Mouse (Mus musculus): ENCODE data around the gene Uchl3. TPM values are rescaled to one million over a fixed set of nuclear protein-coding genes. Genes with fewer than 3 reads are reported as not detected.

The Uchl3 gene
- total RNA-seq (2022) = 10 to 100 TPM; 28.1 to 41.6 (median 34.7) TPM

DNA sequence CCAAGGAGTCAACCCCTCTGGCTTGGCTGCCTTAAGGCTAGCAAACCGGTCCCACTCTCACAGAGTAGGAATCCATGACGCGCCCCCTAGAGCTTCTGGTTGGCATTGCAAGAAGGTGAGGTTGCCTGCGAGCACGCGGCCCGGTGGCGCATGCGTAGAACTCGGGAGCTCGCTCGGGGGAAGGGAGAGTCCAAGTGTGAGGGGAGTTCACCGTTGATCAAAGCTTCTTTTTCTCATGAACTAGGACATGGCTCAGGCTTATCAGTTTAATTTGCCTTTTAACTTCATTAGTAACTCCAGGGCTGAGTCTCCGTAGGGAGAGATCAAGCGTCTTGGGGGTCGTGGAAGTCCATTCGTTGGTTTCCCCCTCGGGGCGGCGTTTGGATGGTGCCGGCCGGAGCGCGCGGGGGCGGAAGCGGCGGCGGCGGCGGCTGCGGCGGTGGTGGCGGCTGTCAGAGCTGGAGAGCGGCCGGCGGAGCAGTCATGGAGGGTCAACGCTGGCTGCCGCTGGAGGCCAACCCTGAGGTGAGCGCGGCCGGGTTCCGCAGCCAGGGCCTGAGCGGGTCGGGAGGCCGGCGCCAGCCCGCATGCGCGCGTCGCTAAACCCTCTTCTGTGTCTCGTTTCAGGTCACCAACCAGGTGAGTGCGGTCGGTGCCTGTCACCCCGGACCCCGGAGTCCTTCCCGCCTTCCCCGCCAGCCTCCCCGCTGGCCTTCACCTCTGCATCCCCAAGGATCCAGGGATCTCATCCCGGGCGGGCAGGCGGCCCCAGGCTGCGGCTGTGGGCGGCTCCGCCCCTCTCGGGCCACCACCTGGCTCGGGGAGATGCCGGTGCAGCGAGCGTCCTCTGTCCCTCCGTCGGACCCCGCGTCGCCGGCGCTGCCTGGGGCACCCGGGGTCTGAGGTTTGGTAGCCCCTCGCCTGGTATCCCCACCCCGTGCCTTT, at the start of gene Uchl3:
TSS of gene Uchl3 (plus strand) at position 387 of the 945 bp plus-strand sequence.
- peak; percentile 92 for DNase-seq

DNA sequence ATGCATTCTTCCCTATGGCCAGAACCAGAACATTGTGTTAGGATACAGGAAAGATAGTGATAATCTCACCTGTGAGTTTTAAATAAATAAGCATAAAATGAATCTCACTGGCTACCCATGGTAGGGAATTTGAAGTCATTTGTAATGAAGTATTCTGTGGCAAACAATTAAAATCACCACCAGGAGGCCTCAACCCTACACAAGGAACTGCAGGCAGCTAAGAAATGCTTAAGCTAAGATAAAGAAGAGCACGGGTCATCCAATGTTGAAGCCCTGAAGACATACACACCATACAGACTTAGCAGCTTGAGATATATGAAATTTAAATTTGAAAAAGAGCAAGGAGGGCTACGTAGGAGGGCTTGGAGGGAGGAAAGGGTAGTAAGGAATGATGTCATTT, 47.9 kb upstream of the Uchl3 start:
- DNase-seq = no peak

DNA sequence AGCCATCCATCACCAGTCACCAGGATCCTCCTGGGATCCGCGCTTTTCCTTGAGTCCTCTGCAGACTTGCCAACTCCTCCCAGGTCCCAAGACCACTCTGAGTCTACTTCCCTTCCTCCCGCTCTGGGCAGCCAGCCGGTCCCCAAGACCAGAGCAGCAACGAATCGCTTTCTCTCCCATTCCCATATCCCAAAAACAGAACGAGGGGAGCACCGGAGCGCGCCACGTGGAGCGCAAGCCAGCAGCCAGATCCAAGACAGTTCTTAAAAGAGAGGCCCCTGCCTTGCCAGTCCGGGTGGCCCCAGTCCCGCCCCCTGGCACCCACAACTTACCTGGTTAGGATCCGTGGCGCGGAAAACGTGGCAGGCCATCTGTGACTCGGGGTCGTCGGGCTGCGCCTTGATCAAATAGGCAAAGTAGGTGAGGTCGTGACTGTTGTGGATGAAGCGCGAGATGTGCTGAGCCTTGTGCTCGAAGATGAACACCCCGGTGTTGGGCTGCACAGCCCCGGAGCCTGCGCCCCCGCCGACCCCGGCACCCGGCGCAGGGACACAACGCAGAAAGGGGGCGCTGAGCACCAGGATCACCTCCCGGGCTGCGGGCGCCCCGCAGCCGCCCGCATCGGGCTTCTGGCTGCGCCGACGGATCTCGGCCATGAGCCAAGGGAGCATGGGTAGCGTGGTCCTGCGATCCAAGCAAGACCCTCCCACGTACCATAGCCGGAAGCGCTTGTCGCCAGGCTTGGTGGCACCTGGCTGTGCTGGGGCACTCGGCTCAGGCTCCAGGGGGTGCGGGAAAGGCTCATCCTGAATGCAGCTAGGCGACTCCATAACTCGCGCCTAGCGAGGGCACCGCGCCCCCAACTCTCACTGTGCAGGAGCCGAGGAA, 45.9 kb upstream of the Uchl3 start:
- no peak for DNase-seq

DNA sequence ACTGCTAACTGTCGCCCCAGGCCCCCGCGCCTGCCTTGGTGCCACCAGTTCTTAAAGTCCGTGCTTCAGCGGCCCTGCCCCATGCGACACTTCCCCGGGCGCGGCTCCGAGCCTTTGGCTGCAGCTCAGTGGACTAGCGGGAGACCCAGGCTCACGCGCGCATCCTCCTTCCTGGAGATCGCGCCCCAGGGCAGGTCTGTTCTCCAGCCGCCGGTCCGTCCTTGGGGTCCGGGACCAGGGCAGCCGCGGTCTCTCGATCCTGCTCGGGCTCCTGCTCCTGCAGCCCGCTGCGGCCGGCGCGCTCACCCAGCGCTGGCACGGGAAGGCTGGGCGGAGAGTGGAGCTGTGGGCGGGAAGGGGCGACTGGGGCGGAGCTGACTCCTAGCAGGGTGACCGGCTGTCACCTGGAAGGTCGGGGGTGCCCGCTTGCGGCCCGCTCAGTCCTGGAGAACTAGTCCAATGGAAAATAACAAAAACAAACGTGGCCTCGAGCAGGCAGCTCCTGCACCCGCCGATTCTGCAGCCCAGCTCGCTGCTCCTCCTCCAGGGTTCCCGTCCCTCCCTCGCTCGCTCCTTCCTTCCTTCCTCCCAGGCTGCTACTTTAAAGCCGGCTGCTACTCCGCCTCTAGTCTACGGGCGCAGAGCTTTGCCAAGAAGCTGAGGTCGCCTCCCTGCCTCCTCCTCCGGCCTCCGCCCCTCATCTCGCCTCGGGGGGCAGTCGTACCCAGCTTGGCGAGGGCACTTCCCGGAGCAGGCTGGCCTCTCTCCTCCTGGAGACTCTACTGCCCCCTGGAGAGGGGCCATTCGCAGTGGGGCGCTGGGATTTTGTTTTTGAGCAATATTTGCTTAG, 45.0 kb upstream of the Uchl3 start, which contains the start of gene Tbc1d4:
TSS of gene Tbc1d4 (minus strand) at position 673 of the 850 bp plus-strand sequence.
- DNase-seq = peak; percentile 87

DNA sequence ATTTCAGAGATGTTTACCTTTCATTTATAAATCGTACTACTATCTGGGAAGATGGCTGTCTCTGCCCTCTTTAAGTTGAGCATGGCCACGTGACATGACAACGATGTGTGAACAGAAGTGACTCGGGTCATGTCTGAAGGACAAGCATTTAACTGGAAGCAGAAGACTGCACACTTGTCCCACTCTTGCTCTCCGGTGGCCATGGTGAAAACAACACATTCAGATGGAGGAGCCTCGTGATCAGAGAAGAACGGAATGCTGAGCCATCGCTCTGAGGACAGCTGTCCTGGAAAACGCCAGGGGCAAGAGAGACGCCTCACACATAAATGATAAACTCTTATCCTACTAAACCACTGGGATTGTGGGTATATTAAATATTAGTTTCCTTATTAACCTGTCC, 43.1 kb upstream of the Uchl3 start:
- DNase-seq = no peak

DNA sequence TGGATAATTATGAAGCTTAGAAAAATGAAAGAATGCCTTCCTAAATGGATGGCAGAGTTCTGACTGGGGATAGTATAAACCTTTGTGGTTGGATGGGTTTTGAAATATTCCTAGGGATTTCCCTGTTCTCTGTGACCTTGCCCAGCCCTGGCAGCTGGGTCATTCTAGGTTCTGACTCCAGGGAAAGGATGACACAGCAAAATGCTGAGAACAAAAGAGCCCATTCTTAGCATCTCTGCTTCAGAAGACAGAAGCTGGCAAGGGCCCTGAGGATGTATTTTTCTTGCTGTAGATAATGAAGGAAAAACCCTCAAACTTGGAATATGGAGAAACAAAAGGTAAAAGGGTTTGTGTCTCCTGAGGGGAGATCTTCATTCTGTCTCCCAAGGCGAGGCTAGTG, 40.6 kb upstream of the Uchl3 start:
- DNase-seq = no peak

DNA sequence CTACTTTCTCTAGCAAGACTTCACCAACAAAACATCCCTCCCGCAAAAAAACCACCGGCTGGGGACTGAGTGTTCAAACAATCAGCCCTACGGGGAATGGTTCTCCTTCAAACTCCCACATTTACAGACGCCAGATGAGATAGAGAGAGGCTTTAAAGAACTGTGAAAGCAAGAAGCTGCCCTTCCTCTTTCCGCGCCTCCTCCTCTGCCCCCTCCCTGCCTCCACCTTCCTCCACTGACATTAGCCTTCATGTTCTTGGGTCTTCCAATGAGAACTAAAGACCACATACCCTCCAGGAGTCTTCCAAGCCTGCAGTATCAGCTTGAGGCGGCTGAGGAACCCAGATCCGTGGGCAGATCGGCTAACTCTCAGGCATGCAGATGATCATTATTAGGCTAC, 37.6 kb upstream of the Uchl3 start:
- DNase-seq = no peak

DNA sequence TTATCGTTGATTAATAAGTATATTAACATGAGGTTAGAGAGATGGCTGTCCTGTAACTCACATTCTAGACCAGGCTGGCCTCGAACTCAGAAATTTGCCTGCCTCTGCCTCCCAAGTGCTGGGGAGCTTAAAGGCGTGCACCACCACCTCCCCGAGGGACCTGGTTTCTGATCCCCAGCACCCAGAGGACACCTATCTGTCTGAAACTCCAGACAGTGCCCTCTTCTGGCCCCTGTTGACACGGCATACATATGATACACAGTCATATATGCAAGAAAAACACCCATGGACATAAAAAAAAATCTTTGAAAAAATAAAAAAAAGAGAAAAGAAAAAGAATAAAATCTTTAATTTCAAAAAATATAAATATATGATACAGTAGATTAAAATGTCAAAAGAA, 36.1 kb upstream of the Uchl3 start:
- DNase-seq = no peak

DNA sequence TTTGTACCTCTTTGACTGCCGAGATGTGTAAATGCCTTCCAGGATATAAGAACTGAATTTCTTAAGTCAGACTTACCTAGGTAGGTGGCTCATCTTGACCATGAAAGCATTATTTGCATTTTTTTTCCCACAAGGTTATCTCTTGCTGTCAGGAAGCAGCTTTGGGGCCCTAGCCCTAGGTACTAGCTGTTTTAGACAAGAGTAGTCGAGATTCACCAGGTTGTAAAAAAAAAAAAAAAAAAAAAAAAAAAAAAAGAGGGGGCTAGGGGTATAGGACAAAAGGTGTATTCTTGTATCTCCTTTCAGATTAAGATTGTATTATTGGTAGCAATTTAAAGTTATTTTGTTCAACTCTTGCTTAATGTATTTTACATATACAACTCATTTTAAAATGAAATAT, 23.2 kb upstream of the Uchl3 start:
- DNase-seq = no peak

DNA sequence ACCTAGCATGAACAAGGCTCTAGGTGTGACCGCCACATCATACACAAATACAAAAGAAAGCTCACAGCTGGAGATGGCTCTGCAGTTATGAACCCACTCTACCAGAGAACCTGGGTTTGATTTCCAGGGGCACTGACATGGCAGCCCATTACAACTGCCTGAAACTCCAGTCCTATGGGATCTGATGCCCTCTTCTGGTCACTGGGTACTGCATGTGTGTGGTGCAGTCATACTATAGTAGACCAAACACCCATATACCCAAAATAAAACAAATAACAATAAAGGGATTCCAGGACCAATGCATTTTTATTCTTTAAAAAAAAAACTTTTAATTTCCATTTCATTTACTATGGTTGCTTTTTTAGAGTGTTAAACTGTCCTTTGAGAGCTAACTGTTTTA, 18.0 kb upstream of the Uchl3 start:
- no peak for DNase-seq

DNA sequence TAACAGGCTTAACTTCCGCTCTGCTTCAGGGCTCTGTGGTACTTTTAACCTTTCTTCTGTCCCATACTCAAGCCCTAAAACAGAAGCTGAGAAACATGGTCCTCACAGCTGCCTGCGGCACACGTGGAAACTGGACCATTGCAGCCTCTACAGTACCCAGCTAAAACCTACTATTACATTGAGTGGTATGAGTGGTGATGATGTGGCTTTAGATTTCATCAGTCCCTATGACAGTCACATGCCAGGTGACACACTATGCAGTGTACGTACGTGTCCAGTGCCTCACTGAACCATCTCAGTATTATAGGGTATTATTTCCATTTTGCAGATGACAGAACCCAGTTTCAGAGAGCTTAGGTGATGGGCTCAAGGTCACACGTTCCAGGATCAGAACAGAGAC, 16.4 kb upstream of the Uchl3 start:
- no peak for DNase-seq

DNA sequence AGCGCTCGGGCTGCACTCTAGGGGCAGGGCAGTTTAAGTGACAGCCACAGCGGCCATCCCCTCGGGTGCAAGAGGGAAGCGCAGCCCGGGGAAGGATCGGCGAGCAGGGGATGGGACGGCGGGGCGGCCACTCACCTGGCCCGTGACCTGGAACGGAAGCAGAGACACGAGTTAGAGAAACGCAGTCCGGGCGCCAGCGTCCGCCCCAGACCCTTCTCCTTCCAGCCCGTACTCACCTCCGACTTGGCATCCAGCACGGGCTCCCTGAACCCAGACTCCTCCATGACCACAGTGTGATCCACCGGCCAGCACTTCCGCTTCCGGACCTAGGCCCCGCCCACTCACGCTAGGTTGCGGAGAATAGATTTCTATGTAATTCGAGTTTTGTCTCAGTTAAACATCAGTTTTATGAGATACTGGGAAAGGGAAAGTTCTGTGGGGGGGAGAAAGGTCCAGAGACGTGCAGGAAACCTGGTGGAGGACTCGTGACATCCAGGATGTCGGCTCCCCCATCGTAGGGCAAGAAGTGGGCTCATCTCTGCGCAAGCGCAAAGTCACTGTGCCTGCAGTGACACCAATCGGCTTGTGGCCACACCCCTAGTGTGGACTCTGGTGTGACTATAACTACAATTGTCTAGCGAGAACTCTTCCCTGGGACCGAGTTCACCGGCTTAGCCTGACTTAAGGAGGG, 13.5 kb upstream of the Uchl3 start, which contains the start of gene Commd6:
TSS of gene Commd6 (minus strand) at position 534 of the 691 bp plus-strand sequence.
- peak; percentile 92 for DNase-seq

DNA sequence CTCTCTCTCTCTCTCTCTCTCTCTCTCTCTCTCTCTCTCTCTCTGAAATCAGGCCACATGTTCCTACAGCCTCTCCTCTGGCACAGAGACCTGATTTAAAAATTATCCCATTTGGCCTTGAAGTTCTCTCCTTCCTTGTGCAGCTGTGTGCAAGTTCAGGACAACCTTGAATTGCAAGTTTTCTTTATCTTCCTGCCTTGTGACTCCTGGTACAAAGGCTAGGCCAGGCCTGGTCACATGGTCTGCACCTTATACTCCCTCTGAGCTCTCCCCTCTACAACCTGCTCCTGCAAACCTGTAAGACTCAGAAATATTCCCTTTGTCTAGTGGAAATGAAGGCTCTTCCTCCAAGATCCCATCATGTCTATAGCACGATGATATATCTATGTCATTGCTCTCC, 8.8 kb upstream of the Uchl3 start:
- DNase-seq = no peak

DNA sequence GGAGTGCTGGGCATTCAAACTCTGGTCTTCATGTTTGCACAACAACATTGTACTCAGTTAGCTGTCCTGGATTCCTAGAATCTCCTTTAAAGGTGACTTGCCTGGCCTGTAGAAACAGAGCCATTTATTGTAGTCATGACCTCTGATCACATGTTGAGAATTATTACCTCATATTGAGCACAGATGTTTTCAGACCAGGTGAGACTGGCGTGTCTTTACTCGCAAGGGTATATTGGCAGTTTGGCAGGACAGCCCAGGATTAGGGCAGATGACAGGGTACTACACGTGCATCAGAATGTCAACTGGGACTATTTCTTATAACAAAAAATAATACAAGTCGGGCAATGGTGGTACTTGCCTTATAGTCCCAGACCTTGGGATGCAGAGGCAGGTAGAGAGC, 3.2 kb upstream of the Uchl3 start:
- DNase-seq = no peak

DNA sequence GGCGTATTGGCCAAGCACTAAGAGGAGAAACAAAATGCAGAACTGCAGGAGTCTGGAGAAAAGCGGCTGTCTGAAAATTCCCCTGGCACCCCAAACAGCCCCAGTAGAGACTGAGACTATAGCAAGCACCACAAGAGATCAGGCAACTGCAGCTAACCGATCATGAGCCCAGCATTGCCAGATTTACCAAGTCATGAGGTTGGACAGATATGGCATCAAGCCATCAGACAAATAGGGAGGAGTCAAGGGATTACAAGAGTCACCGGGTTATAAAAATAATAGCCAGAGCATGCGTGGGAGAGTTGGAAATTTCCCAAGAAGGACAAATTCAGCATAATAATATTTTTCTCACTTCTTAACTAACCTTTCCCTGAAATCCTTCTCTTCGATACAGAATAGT, 1.2 kb upstream of the Uchl3 start:
- DNase-seq = no peak

DNA sequence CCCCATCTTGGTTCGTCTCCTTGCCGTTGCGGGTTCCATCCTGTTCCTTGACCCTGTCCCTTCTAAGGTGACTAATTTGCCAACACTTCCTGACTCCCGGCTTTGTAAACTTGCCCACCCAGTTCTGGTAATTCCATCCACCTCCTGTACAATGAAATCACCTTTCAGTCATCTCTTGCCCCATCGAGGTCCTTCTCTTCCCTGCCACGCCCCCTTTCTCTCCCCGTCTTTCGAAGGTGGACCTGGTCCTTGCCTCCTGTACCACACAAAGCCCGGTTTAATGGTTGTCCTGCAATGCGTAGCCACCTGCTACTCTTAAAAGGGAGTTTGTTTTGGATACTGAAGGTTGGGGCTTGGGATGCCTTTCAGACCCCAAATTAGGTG, 751 bp downstream of the Uchl3 start:
- DNase-seq = no peak

DNA sequence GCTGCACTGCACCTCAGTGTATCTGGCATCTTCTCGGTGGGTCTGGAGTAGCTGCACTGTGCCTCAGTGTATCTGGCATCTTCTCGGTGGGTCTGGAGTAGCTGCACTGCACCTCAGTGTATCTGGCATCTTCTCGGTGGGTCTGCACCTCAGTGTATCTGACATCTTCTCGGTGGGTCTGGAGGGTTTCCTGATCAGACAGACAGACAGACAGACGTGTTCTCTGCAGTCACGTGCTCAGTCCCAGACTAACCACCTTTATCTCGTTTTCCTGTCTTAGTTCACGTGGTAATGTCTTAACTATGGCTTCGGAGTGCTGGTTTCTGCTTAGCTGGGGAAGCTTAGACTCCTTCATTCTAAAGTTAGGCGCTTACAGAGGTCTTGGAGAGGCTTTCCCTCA, 2.5 kb downstream of the Uchl3 start:
- no peak for DNase-seq

DNA sequence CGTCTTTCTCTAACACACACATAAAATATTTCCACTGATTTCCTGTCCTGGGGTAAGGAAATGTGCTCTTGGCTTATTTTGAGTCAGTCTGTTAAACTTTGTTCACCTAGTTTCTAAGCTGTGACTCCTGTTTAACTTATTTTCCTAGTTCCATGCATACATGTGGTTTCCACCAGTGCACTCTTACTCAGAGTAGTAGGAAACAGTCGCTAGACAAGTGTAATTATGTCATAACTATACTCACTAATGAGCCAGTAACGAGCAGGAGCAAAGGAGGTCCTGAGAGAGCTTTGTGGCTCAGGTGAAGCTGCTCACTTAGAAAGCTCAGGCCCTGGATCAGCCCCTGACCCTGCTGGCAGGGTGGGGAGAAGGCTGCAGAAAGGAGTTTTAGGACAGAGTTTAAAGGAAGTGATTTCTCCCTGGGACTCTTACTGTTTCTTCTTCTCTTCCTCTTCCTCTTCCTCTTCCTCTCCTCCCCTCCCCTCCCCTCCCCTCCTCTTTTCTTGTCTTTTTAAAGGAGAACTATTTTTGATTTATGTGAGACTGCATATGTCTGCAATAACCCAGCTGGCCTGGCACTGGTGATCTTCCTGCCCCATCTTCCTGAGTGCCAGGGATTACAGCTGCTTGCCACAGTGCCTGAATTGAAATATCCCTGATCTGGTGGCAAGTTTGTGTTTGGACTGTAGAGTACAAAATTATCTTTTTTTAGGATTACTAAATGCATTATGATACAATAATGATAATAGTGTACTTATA, 8.1 kb downstream of the Uchl3 start:
- DNase-seq = no peak

DNA sequence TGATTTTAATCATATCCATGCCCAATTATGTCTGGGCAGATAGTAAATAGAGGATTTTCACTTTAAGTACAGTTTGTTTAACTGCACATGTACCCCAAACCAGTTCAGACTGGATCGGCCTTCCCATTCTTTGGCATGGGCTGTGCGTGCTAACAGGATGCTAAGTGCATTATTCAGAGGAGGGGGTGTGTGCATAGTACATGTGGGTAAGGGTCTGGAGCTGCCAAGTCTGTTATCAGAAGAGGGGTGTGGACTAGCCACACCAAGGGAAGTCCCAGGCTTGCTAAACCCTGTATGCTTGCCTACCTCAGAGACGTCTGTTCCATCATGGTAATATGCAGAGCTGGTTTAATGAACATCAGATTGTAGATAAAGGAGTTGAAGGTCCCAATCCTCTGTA, 10.5 kb downstream of the Uchl3 start:
- no peak for DNase-seq

DNA sequence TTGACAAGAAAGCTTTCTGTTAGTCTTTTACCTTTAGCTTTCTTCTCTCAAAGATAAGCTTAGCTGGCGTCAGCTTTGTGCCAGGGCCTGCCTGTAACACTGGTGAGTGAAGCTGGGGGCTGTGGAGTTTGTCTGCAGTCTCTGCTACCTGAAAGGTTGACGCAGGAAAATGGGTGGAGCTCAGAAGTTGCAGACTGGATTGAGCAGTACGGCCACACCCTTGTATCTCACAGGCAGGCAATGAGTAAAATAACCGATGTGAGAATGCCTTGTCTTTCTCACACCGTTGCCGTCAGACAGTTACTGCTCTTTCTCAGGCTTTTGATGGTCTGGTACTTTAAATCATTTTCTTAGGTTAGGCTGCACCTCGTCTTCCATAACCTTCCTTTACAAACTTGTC, 12.3 kb downstream of the Uchl3 start:
- DNase-seq = no peak

DNA sequence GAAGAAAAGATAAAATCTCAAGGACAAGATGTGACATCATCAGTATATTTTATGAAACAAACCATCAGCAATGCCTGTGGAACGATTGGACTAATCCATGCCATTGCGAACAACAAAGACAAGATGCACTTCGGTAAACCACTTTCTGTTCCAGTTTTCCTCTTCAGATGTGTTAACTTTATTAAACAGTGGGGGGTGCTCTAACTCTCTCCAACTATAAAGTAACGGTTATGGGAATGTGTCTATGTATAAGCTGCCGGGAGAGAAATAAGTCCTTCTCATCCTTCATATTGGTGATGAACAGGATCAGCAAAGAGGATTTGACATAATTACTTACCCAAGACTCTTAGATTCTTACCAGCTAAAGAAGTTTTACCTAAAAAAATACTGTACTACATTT, 12.8 kb downstream of the Uchl3 start:
- no peak for DNase-seq
